Mouse (Mus musculus) thymus, postnatal 0 days (tissue): Measurements from ENCODE around the gene Kcnj16. TPM values are rescaled to one million over a fixed set of nuclear protein-coding genes. Genes with fewer than 3 reads are reported as not detected.

Experiments used
- DNase-seq: peaks from one replicate; pipeline ENCODE4 v3.0.0-alpha.2; 2015; ENCODE audit warnings: low spot score
- polyA plus RNA-seq: library from polyadenylated mRNA; unstranded; fragments of >200 nt; fragmentation: Nextera tagmentation; extraction: Ambion mirVana; gene quantifications from 2 replicates; pipeline ENCODE4 v1.2.1, GENCODE M21; 2015

The Kcnj16 gene
- polyA plus RNA-seq = 0.25 and 0.26 TPM in 2 replicates

DNA sequence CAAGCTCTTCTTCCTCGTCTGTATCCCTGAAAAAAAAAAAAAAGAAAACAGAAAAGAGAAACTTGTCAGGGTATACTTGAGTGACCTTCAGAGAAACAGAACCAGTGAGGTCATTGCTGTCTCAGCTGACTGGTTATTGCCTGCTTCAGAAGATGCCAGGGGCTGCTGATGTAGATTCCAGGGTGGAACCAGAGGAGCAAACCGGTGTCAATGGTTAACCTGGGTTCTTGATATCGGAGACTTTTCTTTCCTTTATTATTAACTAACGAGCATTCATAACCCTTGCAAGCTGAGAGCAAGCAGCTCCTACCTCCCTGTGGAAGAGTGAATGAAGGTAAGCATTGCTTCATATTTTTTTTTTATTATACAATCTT is at the start of gene Kcnj16:
Gene Kcnj16 (plus strand): TSS at position 272 of the 374 bp plus-strand sequence.
- DNase-seq = no peak

- no peak for DNase-seq
These were observed 48.9 kb upstream of the Kcnj16 start for GRCm38 (mm10) chr11:110918808-110919465.

DNA sequence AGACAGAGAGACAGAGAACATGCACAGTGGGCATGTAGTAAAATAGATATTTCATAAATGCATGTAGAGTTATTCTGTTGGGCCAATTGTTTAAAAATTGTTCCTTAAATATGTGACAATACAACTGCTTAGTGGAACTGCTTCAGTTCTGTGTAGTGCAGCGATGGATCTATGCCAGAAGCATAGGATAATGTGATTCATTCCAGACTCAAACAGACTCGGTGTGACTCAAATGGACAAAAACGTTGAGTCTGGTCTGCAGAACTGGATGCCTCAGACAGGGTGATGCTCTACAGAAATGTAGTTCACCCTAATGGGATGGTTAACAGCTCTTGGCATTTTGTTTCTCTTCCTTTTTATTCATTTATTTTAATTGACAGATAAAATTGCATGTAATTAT is 32.1 kb upstream of the Kcnj16 start:
- no peak for DNase-seq

DNA sequence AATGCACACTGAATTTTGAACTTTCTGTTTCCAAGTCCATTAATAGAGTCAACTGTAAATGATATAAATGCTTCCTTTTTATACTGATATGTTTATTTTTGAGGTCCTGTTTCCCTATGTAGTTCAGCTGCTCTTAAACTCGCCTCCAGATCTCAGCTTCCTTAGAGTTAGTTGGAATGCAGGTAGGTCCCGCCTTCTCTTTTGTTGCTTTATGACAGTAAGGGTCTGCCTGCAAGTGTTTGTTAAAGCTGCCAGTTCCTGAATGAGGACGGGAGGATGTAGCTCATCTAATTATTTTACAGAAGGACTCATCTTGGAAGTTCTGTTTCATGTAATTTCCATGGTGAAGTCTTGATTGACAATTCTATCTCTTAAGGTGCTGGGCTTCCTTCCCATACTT is 25.6 kb upstream of the Kcnj16 start:
- DNase-seq = no peak

- no peak for DNase-seq
These were observed 25.1 kb upstream of the Kcnj16 start for GRCm38 (mm10) chr11:110942695-110943135.

DNA sequence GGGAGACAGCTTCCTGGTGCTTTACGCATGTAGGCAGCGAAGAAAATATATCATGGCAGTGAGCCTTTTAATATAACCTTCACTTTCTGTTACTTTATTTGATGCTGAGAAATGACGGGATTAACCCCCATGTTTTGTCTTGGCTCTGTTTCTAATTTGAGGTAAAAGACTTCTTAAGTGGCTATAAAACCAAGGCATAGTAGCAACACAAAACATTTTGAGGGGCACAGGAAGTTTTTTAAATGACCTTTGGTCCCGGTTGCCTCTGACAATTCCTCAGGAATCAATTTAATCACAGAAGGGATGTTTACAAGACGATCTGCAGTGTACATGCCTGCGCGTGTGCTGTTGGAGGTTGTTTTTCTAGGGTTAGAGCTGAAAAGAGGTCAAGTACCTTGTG is 11.2 kb upstream of the Kcnj16 start:
- DNase-seq = no peak

DNA sequence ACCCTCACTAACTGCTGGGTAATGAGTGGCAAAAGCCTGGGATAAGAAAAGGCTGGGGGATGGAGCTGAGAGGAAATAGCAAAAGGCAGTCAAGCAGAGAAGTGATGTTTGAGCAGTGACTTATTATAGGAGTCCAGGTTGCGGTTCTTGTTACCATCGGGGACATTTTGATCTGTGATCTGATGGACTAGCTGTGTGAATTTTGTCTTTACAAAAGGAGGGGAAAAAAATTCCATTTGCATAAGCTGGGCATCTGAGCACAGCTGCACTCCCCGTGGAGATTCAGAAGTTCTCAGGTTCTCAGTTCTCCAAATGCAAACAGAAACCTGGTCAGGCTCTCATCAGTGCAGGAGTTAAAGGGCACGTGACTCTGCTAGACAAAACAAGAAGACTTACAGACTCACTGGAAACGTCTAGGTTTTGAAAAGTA is 6.2 kb upstream of the Kcnj16 start:
- DNase-seq = no peak

GRCm38 (mm10) chr11:110967019-110967761 is 643 bp upstream of the Kcnj16 start:
- DNase-seq = no peak

GRCm38 (mm10) chr11:110968901-110969300 is 1.1 kb downstream of the Kcnj16 start:
- no peak for DNase-seq

- DNase-seq = no peak
These were observed 17.7 kb downstream of the Kcnj16 start for GRCm38 (mm10) chr11:110985508-110985907.

GRCm38 (mm10) chr11:110985949-110986348 is 18.1 kb downstream of the Kcnj16 start:
- no peak for DNase-seq

GRCm38 (mm10) chr11:110993616-110994015 is 25.8 kb downstream of the Kcnj16 start:
- DNase-seq = peak; percentile 73

DNA sequence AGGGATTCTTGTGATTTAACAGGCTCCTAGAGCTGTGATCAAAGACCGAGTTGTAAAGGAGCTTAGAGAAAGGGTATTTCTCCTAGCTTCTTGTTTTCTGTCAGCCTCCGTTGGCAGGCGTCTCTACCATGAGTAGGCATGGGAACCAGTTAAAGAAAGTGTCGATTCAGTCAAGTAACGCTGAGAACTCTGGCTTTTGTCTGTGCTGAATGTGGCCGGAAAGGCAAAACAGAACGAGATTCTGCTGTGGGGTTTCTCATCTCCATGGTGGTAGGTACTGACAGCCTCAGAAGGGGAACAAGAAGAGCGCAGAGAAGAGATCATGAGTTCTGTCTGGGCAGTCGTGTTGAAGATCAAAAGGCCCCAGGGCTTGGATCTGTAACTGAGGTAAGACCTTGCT is 29.4 kb downstream of the Kcnj16 start:
- peak; percentile 27 for DNase-seq

DNA sequence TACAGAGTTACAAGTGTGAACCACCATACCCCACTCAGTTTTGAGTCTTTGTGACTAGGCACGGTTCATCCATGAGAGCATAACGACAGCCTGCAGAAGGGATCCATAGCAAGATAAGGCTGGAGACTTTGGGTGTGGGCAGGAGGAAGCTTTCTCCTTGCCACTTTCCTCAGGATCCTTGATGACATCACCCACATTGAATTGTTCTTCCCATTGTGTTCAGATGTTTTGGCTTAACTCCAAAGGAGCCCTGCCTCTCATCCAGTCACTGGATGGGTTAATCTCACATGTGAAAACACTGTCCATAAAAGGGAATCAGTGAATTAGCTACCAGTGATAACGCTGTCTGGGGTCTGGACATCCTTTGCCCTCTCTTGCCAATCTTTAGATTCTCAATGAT is 37.3 kb downstream of the Kcnj16 start:
- no peak for DNase-seq

DNA sequence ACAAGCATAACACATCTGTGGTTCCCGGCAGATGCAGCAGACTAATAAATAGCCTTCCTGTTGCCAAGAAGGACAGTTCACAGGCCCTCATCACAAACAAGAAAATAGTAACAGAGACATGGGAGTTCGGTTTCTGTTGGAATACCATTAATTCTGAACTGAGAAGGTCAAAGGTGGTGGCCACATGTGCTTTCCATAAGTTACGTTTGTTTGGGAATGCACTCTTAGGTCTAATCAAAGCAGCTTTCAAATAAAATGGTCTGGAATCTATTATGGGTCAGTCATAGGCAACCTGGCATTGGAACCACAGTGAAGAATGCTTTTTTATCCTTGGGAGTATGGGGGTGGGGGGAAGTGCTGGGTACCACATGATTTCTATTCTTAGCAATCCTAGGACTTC is 41.6 kb downstream of the Kcnj16 start:
- DNase-seq = no peak

DNA sequence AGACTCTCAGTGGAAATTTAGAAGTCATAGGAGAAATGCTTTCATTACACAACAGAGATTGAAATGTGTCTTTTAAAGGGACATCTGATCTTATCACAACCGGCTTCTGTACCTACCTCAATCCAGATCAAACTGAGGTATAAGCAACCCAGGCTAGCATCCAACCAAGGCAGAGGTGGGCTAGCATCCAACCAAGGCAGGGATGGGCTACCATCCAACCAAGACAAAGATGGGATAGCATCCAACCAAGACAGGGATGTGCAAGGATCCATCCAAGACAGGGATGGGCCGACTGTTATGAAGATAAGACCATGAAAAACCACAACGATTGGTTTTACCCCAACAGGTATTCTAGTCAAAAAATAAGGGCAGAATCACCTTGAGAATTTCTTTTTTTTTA is 48.4 kb downstream of the Kcnj16 start:
- no peak for DNase-seq

DNA sequence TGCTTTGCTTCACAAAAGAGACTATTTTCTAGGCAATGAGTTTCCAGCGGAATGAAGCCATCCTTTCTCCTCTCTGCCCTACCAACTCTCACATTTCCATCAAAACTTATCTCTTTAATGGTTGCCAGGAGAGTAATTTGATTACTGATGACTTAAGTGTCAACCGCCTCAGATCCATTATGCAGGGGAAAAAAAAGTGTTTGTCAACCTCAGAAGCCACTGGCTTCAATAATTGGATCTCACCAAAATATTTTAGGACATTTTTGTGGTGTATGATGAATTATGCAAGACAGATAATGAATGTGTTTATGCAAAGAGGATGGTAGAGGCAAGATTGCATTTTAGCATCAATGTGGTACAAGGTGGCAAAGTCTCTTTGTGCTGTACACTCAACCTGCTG is 52.4 kb downstream of the Kcnj16 start:
- no peak for DNase-seq

- DNase-seq = no peak
These were observed 54.9 kb downstream of the Kcnj16 start for GRCm38 (mm10) chr11:111022681-111023281.

- no peak for DNase-seq
These were observed 74.3 kb downstream of the Kcnj16 start for GRCm38 (mm10) chr11:111042175-111042574.

- no peak for DNase-seq
These were observed 75.5 kb downstream of the Kcnj16 start for GRCm38 (mm10) chr11:111043298-111043697.

GRCm38 (mm10) chr11:111054252-111054651 is 86.4 kb downstream of the Kcnj16 start:
- DNase-seq = no peak
